Mouse (Mus musculus) olfactory bulb, adult 2 months (tissue): Measurements from ENCODE around the gene Dpf3. TPM values are rescaled to one million over a fixed set of nuclear protein-coding genes. Genes with fewer than 3 reads are reported as not detected.

ENCODE experiments used
- H3K27ac ChIP-seq: fragments of 200-500 bp; 2 replicates; pipeline ENCODE4 v1.5.1; 2012; ENCODE audit warnings: low read depth, low read length; ENCODE audit not compliant: insufficient read depth
- H3K4me1 ChIP-seq: fragments of 200-500 bp; 2 replicates; pipeline ENCODE4 v1.6.1; 2012; ENCODE audit warnings: low read length; ENCODE audit not compliant: control insufficient read depth, insufficient read depth
- H3K4me3 ChIP-seq: fragments of 200-500 bp; 2 replicates; pipeline ENCODE4 v1.5.1; 2012; ENCODE audit warnings: mild to moderate bottlenecking, low read depth, low read length, moderate library complexity; ENCODE audit not compliant: insufficient read depth
- CTCF ChIP-seq: fragments of 200-500 bp; IDR thresholded peaks from 2 replicates; pipeline ENCODE4 v1.5.1; 2012; ENCODE audit warnings: low read depth, mild to moderate bottlenecking, low read length, moderate library complexity; ENCODE audit not compliant: insufficient read depth
- POLR2A ChIP-seq: fragments of 200-500 bp; IDR thresholded peaks from 2 replicates; pipeline ENCODE4 v1.6.1; 2012; ENCODE audit warnings: mild to moderate bottlenecking, low read depth, low read length, moderate library complexity; ENCODE audit not compliant: insufficient read depth
- WGBS: fragments of 180-500 bp; shearing (Covaris S2); methylation state at CpG from one replicate; pipeline ENCODE4 v1.1.7; 2018; 5-methylcytosine and 5-hydroxymethylcytosine counted together
- polyA plus RNA-seq: library from polyadenylated mRNA; stranded (reverse); fragments of >200 nt; gene quantifications from 2 replicates; pipeline ENCODE4 v1.2.4, GENCODE M21; 2012; ENCODE audit warnings: low replicate concordance; ENCODE audit not compliant: missing spikeins, insufficient read depth, insufficient read length

Gene Dpf3
- polyA plus RNA-seq, 1 experiment, result not detected

GRCm38 (mm10) chr12:83201674-83202073 is 285.8 kb downstream of the Dpf3 start:
- Histone ChIP-seq H3K4me3 (no peak overlapping the region), H3K27ac (no peak overlapping the region), H3K4me1 (peaks cover 13% of the 10 kb centered on the region)
- 40% methylated on average over 3 of the region's 3 CpGs for WGBS
- TF ChIP-seq CTCF, result no peak
- TF ChIP-seq POLR2A, result no peak

GRCm38 (mm10) chr12:83180561-83180960 is 307.0 kb downstream of the Dpf3 start:
- Histone ChIP-seq H3K4me3 (no peak overlapping the region), H3K4me1 (peaks cover 12% of the 10 kb centered on the region), H3K27ac (no peak overlapping the region)
- WGBS, result 90% methylated on average over 6 of the region's 6 CpGs
- TF ChIP-seq POLR2A (no peak), CTCF (no peak)

GRCm38 (mm10) chr12:83179860-83180259 is 307.7 kb downstream of the Dpf3 start:
- Histone ChIP-seq H3K27ac (no peak overlapping the region), H3K4me1 (peaks cover 12% of the 10 kb centered on the region), H3K4me3 (no peak overlapping the region)
- TF ChIP-seq POLR2A (no peak), CTCF (no peak)
- WGBS, result 32% methylated on average over 1 of the region's 1 CpGs

GRCm38 (mm10) chr12:83178770-83179169 is 308.7 kb downstream of the Dpf3 start:
- peak overlapping the region; percentile 85 for H3K27ac ChIP-seq
- TF ChIP-seq POLR2A (no peak), CTCF (no peak)
- WGBS, result 54% methylated on average over 2 of the region's 2 CpGs
- H3K4me3 ChIP-seq, result no peak overlapping the region
- H3K4me1 ChIP-seq, result peaks cover 12% of the 10 kb centered on the region

- 21% methylated on average over 12 of the region's 12 CpGs for WGBS
- Histone ChIP-seq H3K4me3 (no peak overlapping the region), H3K4me1 (peaks cover 17% of the 10 kb centered on the region), H3K27ac (peak overlapping the region; percentile 37)
- TF ChIP-seq POLR2A (no peak), CTCF (no peak)
These were observed 317.9 kb downstream of the Dpf3 start for GRCm38 (mm10) chr12:83169495-83170209.

DNA sequence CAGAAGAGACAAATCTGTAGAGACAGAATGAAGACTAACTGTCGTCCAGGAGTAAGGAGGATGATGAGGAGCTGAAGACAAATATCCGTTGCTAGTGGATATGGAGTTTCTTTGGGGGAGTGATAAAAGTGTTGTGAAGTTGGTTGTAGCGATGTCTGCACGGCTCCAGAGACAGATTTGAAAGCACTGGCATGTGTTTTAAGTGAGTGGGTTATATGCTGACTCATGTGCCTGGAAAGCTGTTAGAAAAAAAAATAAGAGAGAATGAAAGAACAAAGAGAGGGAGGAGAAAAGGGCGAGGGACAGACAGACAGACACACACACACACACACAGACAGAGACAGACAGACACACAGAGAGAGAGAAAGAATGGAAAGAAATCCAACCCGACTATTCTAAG is 319.2 kb downstream of the Dpf3 start:
- Histone ChIP-seq H3K4me3 (no peak overlapping the region), H3K27ac (no peak overlapping the region), H3K4me1 (peaks cover 24% of the 10 kb centered on the region)
- 51% methylated on average over 6 of the region's 6 CpGs for WGBS
- TF ChIP-seq CTCF (no peak), POLR2A (no peak)

DNA sequence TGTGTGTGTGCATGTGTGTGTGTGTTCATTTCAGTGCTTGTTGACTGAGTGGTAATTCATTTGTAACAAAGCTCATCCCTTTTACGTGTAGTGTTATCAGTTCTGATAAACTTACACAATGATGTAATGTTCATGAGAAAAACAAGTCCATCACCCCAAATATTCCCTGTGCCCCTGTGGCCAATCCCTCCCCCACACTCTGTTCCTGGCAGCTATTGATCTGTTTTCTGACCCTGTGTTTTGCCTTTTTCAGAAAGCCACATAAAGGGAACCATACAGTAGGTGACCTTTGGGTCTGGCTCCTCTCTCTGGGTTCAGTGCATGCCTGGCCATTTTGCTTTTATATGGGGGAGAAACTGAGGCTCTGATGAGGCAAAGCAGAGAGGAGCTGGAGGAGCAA is 322.5 kb downstream of the Dpf3 start:
- TF ChIP-seq CTCF (no peak), POLR2A (no peak)
- 100% methylated on average over 1 of the region's 1 CpGs for WGBS
- Histone ChIP-seq H3K4me1 (peaks cover 34% of the 10 kb centered on the region), H3K4me3 (no peak overlapping the region), H3K27ac (no peak overlapping the region)

Other genes with a start within 250 kb of the Dpf3 start
- not detected in 2 replicates for gene Dcaf4, start 32.8 kb upstream of the Dpf3 start, polyA plus RNA-seq
- 152 TPM in 1 of 2 replicates, not detected in the other for gene Zfyve1, start 109.5 kb upstream of the Dpf3 start, polyA plus RNA-seq
- gene Rbm25, start 143.5 kb upstream of the Dpf3 start, polyA plus RNA-seq, result 331 and 373 TPM in 2 replicates
- gene Psen1, start 200.4 kb upstream of the Dpf3 start, polyA plus RNA-seq, result not detected in 2 replicates